Comparison of ENCODE assay signal across 22 mouse cellular contexts in genomic region chr2:95637533-95637932, GRCm38 (mm10).
A peak's percentile ranks its signal among the peaks of the same experiment; 100 is the strongest.
DNase-seq lines count a peak whose midpoint lies in the region; ATAC-seq lines count a peak whose summit lies in the region.
"Had no signal": no experiment of that assay in that cellular context is flagged by ENCODE, and none has a peak within 500 bp of the region (broad histone marks: within the 10 kb centered on the region; RNA-seq: fewer than 3 reads in every experiment).

No protein-coding gene starts in this region.

- DNase-seq in 3T3-L1 (ENCODE audit: low read depth, low spot score): peak; percentile 69
- peak; percentile 54 for DNase-seq in Muller cell, postnatal 12 days (ENCODE audit: inconsistent ontology term)
- DNase-seq in adipocyte (ENCODE audit: low spot score): peak; percentile 17
- no peak for DNase-seq in frontal cortex, postnatal 14 days (ENCODE audit: low spot score in 2 of 2)
- DNase-seq in urinary bladder, postnatal 14 days (ENCODE audit: low spot score): no peak
- DNase-seq: adrenal gland, adult 8-10 months; adrenal gland, postnatal 25 days; cerebellum, adult 18-20 months; cerebellum, adult 9-10 months; cerebellum, postnatal 14 days; forebrain, postnatal 0 days; gastrocnemius, postnatal 25 days; heart, adult 2 months; heart, postnatal 14 days; heart, postnatal 4 days; kidney, adult 2 months had no signal

- ATAC-seq in monocyte, adult 5-6 weeks (replicated peaks; ENCODE audit: insufficient number of reproducible peaks, low FRiP score, low TSS enrichment, poor library complexity, severe bottlenecking): no peak
- ATAC-seq: activated CD4-positive, CD25-positive, alpha-beta regulatory T cell, adult 4 months; forebrain, embryonic 14.5 days; forebrain, postnatal 0 days; hindbrain, postnatal 0 days; inflammation-experienced regulatory T-cells, adult 6 months; intestine, embryonic 16.5 days had no signal

Comparison
In these comparisons a context has a peak if more than half of its experiments do, and no peak if none do; other contexts are left out.
1. DNase-seq: peak in 3T3-L1 (single experiment), Muller cell, postnatal 12 days (single experiment) and adipocyte (single experiment); none in frontal cortex, postnatal 14 days (0 of 2) and urinary bladder, postnatal 14 days (single experiment).